Mouse (Mus musculus) gastrocnemius, adult 8-10 months (tissue): ENCODE measurements around the gene Lrriq3. TPM values are rescaled to one million over a fixed set of nuclear protein-coding genes. Genes with fewer than 3 reads are reported as not detected.

Source experiments
- DNase-seq, 2 experiments: peaks; one replicate each; pipeline ENCODE4 v3.0.0; 2022; ENCODE audit warnings: low spot score in 2 of 2
- total RNA-seq, 4 experiments: library from RNA; stranded (reverse); gene quantifications; 2 replicates each; pipeline ENCODE4 v1.2.4; 2022

The Lrriq3 gene
- total RNA-seq, result under 1 TPM; 0.29 to 0.38 (median 0.36) TPM

DNA sequence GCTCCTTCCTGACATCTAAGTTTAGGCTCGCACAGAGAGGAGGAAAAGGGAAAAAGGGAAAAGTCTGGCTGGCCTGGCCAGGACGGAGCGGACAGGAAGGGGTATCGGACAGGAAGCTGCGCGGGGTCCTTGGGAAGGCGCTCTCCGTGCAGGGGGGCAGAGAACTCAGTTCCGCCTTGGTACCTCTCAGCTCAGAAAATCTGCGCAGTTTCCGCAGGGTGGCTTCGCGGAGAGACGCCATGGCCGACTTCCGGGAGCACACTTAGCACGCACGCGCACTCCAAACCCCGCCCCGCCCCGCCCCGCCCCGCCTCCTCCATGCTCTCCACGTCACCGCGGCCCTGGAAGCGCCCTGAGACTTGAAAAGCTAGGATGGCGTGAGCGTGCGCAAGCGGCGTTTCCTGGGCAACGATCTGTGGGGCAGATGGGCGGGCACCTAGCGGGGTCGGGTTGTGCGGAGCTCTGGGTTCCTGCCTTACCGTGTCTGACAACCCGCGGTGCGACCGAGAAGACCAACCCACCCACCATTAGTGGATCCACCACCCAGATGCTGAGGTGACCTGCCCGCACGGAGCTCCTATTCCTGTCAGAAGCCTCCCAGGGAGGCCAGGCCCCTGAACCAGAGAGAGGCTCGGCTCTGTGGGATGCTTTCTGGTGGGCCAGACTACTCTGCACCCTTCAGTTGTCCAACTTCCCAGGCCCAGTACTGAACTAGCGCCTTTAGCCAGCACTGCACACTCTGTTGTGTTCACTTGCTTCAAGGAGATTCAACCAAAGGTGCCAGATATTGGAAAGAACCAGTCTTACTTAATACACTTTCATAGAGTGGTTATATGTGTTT lies at the start of gene Lrriq3, which contains the start of gene Fpgt:
Gene Lrriq3, plus strand, starts transcription at position 319 of the 841 bp plus-strand sequence.
Gene Fpgt, minus strand, starts transcription at position 288 of the 841 bp plus-strand sequence.
- DNase-seq, result peak; percentile 73 to 80

GRCm38 (mm10) chr3:155052021-155052420 lies 41.2 kb upstream of the Lrriq3 start:
- no peak for DNase-seq

GRCm38 (mm10) chr3:155053189-155053588 lies 40.0 kb upstream of the Lrriq3 start:
- no peak for DNase-seq

DNA sequence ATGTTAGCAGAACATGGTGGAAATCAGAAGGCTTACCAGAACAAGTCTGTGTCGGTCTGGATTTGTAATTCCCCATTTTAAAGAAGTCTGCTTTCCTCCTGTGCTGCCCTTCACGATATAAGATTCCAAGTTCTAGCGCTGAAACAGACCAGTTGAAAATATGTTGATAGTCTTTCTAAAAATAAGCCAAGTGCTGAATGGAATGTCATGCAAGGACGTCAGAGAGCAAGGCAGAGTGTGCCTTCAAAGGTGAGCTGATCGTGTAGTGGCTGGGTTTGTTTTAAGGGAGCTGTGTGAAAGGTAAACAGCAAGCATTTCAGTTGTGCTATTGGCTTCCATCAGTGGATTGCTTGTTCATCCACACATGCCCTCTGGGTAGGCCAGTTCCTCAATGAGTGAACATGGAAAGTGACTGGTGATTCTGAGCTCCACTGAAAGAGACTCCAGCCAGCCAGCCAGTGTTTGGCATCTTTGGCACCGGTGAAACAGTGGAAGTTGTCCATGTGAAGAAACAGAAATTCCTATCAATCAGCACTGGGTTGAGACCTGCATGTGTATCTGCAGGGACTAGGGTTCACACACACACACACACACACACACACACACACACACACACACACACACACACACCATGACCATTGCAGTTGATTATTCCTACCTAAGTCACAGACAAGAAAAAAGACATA lies 37.9 kb upstream of the Lrriq3 start, which contains the start of gene Tnni3k:
Gene Tnni3k, minus strand, starts transcription at position 177 of the 686 bp plus-strand sequence.
- no peak for DNase-seq

GRCm38 (mm10) chr3:155056606-155057005 lies 36.6 kb upstream of the Lrriq3 start:
- no peak for DNase-seq

DNA sequence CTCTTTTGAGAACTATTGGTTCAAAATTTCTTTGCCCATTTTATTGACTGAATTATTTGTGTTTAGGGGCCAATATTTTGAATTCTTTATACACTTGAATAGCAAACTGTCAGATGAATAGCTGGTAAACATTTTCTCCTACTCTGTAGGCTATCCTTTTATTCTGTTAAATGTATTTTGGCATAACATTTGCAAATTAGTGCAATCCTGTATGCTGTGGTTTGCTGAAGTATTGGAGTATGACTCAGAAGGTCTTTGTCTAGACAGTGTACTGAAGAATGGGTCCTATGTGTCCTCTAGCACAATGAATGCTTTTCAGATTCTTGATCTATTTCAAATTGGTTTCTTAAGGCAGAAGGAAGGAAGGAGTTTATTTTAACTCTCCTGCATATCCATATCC lies 35.7 kb upstream of the Lrriq3 start:
- DNase-seq, result no peak

- DNase-seq, result no peak
These were observed 34.3 kb upstream of the Lrriq3 start for GRCm38 (mm10) chr3:155058800-155059448.

- DNase-seq, result no peak
These were observed 33.8 kb upstream of the Lrriq3 start for GRCm38 (mm10) chr3:155059449-155059822.

GRCm38 (mm10) chr3:155077908-155078307 lies 15.3 kb upstream of the Lrriq3 start:
- no peak for DNase-seq

GRCm38 (mm10) chr3:155092081-155092480 lies 1.2 kb upstream of the Lrriq3 start:
- DNase-seq, result no peak

- DNase-seq, result no peak
These were observed 6.0 kb downstream of the Lrriq3 start for GRCm38 (mm10) chr3:155099266-155099665.

GRCm38 (mm10) chr3:155105957-155106356 lies 12.7 kb downstream of the Lrriq3 start:
- no peak for DNase-seq

- DNase-seq, result no peak
These were observed 44.5 kb downstream of the Lrriq3 start for GRCm38 (mm10) chr3:155137737-155138136.

GRCm38 (mm10) chr3:155141047-155141446 lies 47.8 kb downstream of the Lrriq3 start:
- DNase-seq, result no peak

DNA sequence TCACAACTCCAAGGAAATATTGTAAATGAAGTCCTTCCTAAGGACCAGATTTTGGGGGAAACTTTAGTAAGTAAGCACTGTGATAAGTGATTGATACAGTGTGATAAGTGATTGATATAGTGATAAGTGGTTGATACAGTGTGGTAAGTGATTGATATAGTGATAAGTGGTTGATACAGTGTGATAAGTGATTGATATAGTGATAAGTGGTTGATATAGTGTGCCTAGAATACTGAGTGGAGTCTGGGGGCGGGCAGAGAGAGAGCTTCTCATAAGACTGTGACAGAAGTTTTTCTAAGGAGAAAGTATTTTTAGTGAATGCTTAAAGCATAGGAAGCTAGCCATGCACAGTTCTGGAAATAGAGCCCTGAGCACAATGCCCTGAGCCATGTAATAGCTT lies 51.1 kb downstream of the Lrriq3 start:
- DNase-seq, result no peak

DNA sequence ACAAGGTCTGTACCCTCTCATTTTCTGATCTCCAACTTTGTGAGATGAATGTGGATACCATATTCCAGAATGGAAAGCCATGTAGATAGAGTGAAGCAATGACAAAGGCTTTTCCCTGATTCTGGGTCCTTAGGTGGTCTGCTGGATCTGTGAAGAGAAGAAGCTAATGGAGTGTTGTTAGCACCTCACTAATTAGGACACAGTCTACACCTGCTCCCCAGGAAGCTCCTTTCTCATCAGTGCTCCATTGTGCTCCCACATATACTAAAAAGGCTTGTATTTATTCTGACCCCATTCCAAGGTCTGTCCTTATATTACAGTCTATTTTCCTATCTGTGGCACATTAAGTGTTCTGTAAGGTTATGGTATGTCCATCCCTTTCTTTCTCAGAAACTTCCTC lies 68.6 kb downstream of the Lrriq3 start:
- no peak for DNase-seq

- DNase-seq, result no peak
These were observed 87.2 kb downstream of the Lrriq3 start for GRCm38 (mm10) chr3:155180303-155180902.

DNA sequence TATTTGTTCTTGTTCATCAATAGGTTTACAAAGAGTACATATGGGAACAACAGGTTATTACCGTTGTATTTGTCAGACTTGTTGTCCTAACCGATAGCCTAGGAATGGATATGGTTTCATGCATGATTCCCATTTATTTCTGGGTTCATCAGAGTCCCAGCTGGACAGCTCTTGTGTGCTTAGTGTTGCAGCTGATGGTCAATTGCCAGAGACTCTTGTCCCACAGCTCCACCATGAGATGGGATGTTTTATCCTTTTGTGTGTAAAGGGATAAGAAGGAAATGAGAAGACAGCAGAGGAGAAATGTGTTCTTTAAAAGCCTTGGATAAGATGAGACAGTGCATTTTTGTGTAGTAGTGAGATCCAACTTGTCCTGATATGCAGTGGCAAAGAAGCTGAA lies 93.2 kb downstream of the Lrriq3 start:
- DNase-seq, result no peak

GRCm38 (mm10) chr3:155188857-155189256 lies 95.6 kb downstream of the Lrriq3 start:
- no peak for DNase-seq

- DNase-seq, result no peak
These were observed 141.7 kb downstream of the Lrriq3 start for GRCm38 (mm10) chr3:155234919-155235318.

DNA sequence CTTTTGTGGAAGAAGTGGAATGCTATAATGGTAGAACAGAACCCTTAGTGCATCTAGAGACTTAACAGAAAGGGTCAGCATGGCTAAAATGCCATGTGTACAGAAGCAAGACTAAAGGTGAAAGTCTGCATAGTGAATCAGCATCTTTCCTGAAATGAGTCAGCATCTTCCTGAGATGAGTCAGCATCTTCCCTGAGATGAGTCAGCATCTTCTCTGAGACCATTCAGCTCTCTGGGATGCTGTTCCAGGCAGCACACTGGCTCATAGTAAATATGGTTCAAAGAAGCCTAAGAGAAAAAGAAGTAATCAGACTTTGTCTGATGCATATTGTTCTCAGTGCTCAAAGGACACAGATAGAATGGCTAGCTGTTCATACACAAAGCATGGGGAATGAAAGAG lies 142.3 kb downstream of the Lrriq3 start:
- DNase-seq, result no peak
